Mouse (Mus musculus) 3T3-L1 (cell line): ENCODE data around the gene Endou.
"Not testable (repeated sequence)": the region's sequence is repeated elsewhere in the genome, so short reads cannot be mapped to it uniquely, and the experiment has no call there.

Experiments used
- DNase-seq: peaks from one replicate; pipeline ENCODE4 v3.0.0-alpha.2; 2015; ENCODE audit warnings: low read depth, low spot score

The Endou gene

GRCm38 (mm10) chr15:97693411-97693810 lies 37.7 kb downstream of the Endou start:
- peak; percentile 87 for DNase-seq

GRCm38 (mm10) chr15:97684118-97684517 lies 47.0 kb downstream of the Endou start:
- DNase-seq: no peak

GRCm38 (mm10) chr15:97682053-97682452 lies 49.1 kb downstream of the Endou start:
- DNase-seq: no peak

DNA sequence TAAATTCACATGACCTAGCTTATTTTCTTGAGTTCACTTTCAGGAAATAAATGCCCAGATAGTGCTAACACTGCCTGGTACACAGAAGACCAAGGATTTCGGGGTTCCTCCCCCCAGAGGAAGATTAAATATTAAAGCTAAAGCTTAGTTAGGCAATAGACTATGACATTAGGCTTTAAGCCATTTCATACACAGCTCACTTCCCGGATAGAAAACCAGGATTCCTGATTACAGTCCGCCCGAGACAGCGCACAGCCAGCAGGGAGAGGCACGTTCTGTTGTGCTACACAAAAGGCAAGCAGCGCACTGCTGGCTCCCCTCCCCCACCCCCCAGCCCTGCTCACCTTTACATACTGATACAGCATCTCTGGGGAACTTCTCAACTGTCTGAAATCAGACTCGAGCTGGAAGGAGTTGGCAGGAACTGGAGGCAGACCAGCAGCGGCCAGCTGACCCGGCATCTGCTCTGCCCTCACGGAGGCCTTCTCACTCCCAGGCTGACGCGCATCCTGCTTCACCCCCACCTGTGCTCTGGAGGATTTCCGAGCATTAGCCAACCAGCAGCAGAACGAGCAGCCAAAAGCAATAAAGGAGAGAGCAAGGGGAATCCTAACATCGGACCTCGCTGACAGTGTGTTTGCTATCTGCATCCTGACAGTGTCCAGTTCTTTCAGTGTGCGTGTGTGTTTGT lies 51.0 kb downstream of the Endou start:
- no peak for DNase-seq

- no peak for DNase-seq
Observed at GRCm38 (mm10) chr15:97677341-97677740, 53.8 kb downstream of the Endou start.

DNA sequence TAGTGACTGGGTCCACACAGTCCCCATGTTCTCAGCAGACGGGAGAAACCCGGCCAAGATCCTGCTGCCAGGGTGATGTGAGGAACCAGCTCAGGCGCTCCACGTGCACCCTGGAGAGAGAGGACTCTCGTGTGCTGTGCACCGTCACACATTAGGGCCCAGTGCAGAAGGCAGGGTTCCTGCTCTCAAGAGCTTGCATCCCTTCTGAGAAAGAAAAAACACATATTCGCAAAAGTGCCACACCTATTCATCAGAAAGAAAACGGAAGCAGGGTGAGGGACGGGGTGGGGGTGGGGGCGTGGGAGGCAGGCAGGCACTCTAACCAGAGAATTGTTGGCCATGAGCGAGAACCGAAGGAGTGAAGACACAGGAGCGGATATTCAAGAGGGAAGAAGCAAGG lies 55.2 kb downstream of the Endou start:
- no peak for DNase-seq

DNA sequence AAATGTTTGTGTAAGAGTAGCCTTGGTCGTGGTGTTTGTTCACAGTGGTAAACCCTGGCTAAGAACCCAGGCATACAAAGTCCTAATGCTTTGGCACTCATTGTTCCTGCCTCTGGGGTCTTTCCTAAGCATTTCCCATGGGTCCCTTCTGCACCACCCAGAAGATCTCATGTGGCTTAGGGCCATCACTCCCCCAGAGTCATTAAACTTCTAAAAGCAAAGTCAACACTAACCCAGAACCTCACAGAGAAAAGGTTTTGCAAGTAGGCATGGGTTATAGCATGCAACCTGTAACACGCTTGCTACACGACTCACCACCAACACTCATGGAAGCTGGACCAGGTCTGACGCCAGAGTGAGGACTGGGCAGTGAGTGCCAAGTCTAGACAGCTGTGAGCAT lies 56.7 kb downstream of the Endou start:
- DNase-seq: no peak

- no peak for DNase-seq
Observed at GRCm38 (mm10) chr15:97673256-97674000, 57.7 kb downstream of the Endou start.

GRCm38 (mm10) chr15:97672211-97672765 lies 58.9 kb downstream of the Endou start:
- no peak for DNase-seq

DNA sequence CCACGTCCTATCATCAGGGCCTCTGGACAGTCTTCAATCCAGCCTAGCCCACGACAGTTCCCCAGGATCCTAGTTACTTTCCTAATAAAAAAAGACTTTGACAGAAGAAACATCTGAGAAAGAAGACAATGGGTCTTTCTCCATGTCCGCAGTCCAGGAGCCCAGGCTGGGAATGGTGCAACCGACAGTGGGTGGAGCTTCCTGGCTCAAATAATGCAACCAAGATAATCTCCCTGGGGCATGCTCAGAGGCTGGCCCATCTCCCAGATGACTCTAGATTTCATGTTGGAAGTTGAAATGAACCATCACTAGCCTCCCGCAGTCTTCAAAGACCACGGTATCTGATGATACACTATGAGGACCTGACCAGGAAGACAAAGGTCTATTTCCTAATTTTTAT lies 60.6 kb downstream of the Endou start:
- DNase-seq: peak; percentile 40

GRCm38 (mm10) chr15:97668158-97668877 lies 62.8 kb downstream of the Endou start:
- DNase-seq: not testable (repeated sequence)

- peak; percentile 88 for DNase-seq
Observed at GRCm38 (mm10) chr15:97667437-97667836, 63.7 kb downstream of the Endou start.

GRCm38 (mm10) chr15:97666457-97666770 lies 64.7 kb downstream of the Endou start:
- no peak for DNase-seq

DNA sequence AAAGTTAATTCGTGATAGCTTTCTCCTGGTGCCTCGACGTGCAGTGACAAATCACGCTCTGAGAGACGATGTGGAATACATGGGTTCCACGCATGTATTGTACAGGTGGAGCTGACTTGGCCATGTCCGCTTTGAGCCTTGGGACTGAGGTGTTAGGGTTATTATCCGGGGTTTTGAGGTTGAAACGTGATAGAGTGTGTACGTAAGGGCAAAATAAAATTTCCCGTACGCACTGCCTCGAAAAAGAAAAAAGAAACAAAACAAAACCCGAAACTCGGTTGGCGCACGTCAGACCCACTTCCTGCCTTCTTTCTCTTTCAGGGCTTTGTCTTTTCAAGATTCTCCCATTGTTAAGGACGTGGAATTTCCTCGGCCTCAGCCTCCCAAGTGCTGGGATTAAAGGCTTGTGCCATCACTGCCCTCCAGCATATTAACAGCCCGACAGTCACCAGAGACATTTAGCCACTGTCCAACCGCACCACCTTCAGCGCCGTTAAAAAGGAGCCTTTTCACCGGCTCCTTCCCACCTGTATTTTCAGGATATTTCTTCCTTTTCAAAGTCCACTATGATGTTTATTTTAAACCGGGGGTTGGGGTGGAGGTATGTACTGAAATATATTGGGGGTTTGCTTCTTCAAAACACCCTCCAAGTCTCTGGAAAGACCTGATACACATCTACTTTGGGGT lies 65.2 kb downstream of the Endou start:
- DNase-seq: no peak

DNA sequence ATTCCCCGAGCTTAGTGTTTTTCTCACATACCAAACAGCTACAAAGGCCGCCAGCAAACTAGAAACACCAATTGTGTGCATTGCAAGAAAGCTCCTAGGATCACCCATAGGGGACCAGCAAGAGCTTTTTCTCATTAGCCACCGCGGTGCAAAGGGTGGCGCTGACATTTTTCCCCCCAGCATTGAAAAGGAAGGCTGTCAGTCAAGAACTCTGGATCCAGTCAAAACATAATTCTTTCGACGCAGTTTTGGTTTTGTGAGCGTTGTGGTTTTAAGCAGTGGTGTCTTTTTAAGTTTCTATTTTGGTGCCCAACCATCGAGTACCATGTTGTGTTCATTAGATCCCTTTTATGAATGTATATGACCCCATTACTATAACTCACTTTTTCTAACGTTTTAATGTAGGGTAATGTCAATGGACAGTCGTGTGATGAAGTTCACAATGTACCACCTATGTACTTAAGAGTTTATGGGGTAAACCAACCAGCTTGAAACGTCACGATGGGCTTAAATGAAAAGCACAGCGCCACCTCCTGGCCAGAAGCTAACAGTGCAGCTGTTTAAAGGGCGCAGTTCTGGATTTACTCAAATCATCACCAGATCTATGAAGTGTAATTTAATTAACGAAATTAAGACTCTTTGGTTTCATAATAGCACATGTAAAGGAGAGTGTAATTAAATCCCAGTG lies 66.0 kb downstream of the Endou start:
- peak; percentile 39 for DNase-seq

GRCm38 (mm10) chr15:97663750-97664406 lies 67.3 kb downstream of the Endou start:
- DNase-seq: peak; percentile 94
